Mouse (Mus musculus) heart, embryonic 16.5 days (tissue): ENCODE results near the gene Trim72. TPM values are rescaled to one million over a fixed set of nuclear protein-coding genes. Genes with fewer than 3 reads are reported as not detected.
A peak's percentile ranks its signal among the peaks of the same experiment; 100 is the strongest.
"Not testable (repeated sequence)": the region's sequence is repeated elsewhere in the genome, so short reads cannot be mapped to it uniquely, and the experiment has no call there.

Experiments
- ATAC-seq: fragments of 200-750 bp; cut with Nextera tagmentation; replicated peaks from 2 replicates; pipeline ENCODE4 v1.8.0; 2017; ENCODE audit warnings: moderate number of reproducible peaks; ENCODE audit not compliant: insufficient read depth, low FRiP score; ENCODE audit errors: extremely low read depth
- H3K27ac ChIP-seq: fragments of 300-500 bp; sonication (generic); 2 replicates; pipeline ENCODE4 v1.5.1; 2014; ENCODE audit warnings: mild to moderate bottlenecking, low read length, control low read depth, moderate library complexity
- H3K27me3 ChIP-seq: fragments of 300-500 bp; sonication (generic); 2 replicates; pipeline ENCODE4 v1.6.1; 2014; ENCODE audit warnings: low read length, mixed read lengths; ENCODE audit not compliant: control insufficient read depth, insufficient read depth
- H3K36me3 ChIP-seq: fragments of 300-500 bp; sonication (generic); 2 replicates; pipeline ENCODE4 v1.6.1; 2014; ENCODE audit not compliant: control insufficient read depth, insufficient read depth
- H3K4me1 ChIP-seq: fragments of 300-500 bp; sonication (generic); 2 replicates; pipeline ENCODE4 v1.6.1; 2014; ENCODE audit warnings: low read length, mixed read lengths; ENCODE audit not compliant: control insufficient read depth, insufficient read depth
- H3K4me2 ChIP-seq: fragments of 300-500 bp; sonication (generic); 2 replicates; pipeline ENCODE4 v1.6.1; 2014; ENCODE audit warnings: low read depth, mild to moderate bottlenecking, control low read depth, low read length
- H3K4me3 ChIP-seq: fragments of 300-500 bp; sonication (generic); 2 replicates; pipeline ENCODE4 v1.5.1; 2014; ENCODE audit warnings: mild to moderate bottlenecking, control low read depth, low read length
- H3K9ac ChIP-seq: fragments of 300-500 bp; sonication (generic); 2 replicates; pipeline ENCODE4 v1.6.1; 2014; ENCODE audit warnings: low read length, control low read depth
- H3K9me3 ChIP-seq: fragments of 300-500 bp; sonication (generic); replicated peaks from 2 replicates; pipeline ENCODE4 v1.6.1; 2016; ENCODE audit warnings: low read length; ENCODE audit not compliant: control insufficient read depth
- WGBS: fragments of 180-500 bp; shearing (Covaris S2); extraction: QIAGEN DNeasy Blood & Tissue Kit; methylation state at CpG from one replicate; pipeline ENCODE4 v1.1.7; 2014; 5-methylcytosine and 5-hydroxymethylcytosine counted together
- polyA plus RNA-seq: library from polyadenylated mRNA; unstranded; fragments of >200 nt; fragmentation: Nextera tagmentation; extraction: Ambion mirVana; gene quantifications from 2 replicates; pipeline ENCODE4 v1.2.1, GENCODE M21; 2015

Trim72 gene
- polyA plus RNA-seq, 1 experiment from 2014 or later: 0.84 TPM

GRCm38 (mm10) chr7:128042161-128042820, 38.5 kb downstream of the Trim72 start:
- not testable (repeated sequence) for H3K4me3 ChIP-seq, H3K9ac ChIP-seq, H3K4me2 ChIP-seq, H3K9me3 ChIP-seq, H3K4me1 ChIP-seq, H3K27ac ChIP-seq, H3K36me3 ChIP-seq, ATAC-seq, H3K27me3 ChIP-seq
- WGBS: 62% methylated on average over 15 of the region's 15 CpGs

GRCm38 (mm10) chr7:128044142-128044785, 40.5 kb downstream of the Trim72 start:
- Histone ChIP-seq H3K27ac (no peak overlapping the region), H3K9ac (no peak overlapping the region), H3K36me3 (no peaks in the 10 kb centered on the region), H3K4me1 (peaks cover 2% of the 10 kb centered on the region; the same call in 1 of the 2 replicates), H3K27me3 (no peaks in the 10 kb centered on the region), H3K4me3 (no peak overlapping the region), H3K9me3 (no peaks in the 10 kb centered on the region), H3K4me2 (no peak overlapping the region)
- no peak for ATAC-seq
- WGBS: 62% methylated on average over 4 of the region's 4 CpGs

GRCm38 (mm10) chr7:128045640-128046039, 41.9 kb downstream of the Trim72 start:
- no peak overlapping the region for H3K9ac ChIP-seq
- H3K4me2 ChIP-seq: no peak overlapping the region
- no peaks in the 10 kb centered on the region for H3K27me3 ChIP-seq
- no peaks in the 10 kb centered on the region for H3K36me3 ChIP-seq
- no peak for ATAC-seq
- no peak overlapping the region for H3K4me3 ChIP-seq
- H3K4me1 ChIP-seq: peaks cover 2% of the 10 kb centered on the region; the same call in 1 of the 2 replicates
- no peaks in the 10 kb centered on the region for H3K9me3 ChIP-seq
- 25% methylated on average over 2 of the region's 2 CpGs for WGBS
- no peak overlapping the region for H3K27ac ChIP-seq

- 81% methylated on average over 4 of the region's 4 CpGs for WGBS
- no peak overlapping the region for H3K4me3 ChIP-seq
- H3K36me3 ChIP-seq: no peaks in the 10 kb centered on the region
- no peaks in the 10 kb centered on the region for H3K27me3 ChIP-seq
- ATAC-seq: no peak
- H3K4me2 ChIP-seq: no peak overlapping the region
- H3K4me1 ChIP-seq: peaks cover 2% of the 10 kb centered on the region; the same call in 1 of the 2 replicates
- H3K27ac ChIP-seq: no peak overlapping the region
- no peak overlapping the region for H3K9ac ChIP-seq
- no peaks in the 10 kb centered on the region for H3K9me3 ChIP-seq
Observed at GRCm38 (mm10) chr7:128048819-128049218, 45.1 kb downstream of the Trim72 start.

GRCm38 (mm10) chr7:128049254-128049653, 45.5 kb downstream of the Trim72 start:
- Histone ChIP-seq H3K4me3 (no peak overlapping the region), H3K27ac (no peak overlapping the region), H3K4me1 (peaks cover 2% of the 10 kb centered on the region; the same call in 1 of the 2 replicates), H3K9me3 (no peaks in the 10 kb centered on the region), H3K27me3 (no peaks in the 10 kb centered on the region), H3K36me3 (no peaks in the 10 kb centered on the region), H3K4me2 (no peak overlapping the region), H3K9ac (no peak overlapping the region)
- WGBS: 60% methylated on average over 2 of the region's 2 CpGs
- ATAC-seq: no peak

GRCm38 (mm10) chr7:128050739-128051138, 47.0 kb downstream of the Trim72 start:
- no peak overlapping the region for H3K4me2 ChIP-seq
- H3K27me3 ChIP-seq: no peaks in the 10 kb centered on the region
- no peak overlapping the region for H3K9ac ChIP-seq
- H3K36me3 ChIP-seq: no peaks in the 10 kb centered on the region
- peak; percentile 37 for ATAC-seq
- H3K4me3 ChIP-seq: no peak overlapping the region
- 52% methylated on average over 4 of the region's 4 CpGs for WGBS
- no peak overlapping the region for H3K27ac ChIP-seq
- H3K4me1 ChIP-seq: 0 out of 2 replicates have a peak, but pooled peaks cover under 1% of the 10 kb centered on the region
- H3K9me3 ChIP-seq: no peaks in the 10 kb centered on the region

- H3K9ac ChIP-seq: no peak overlapping the region
Observed at GRCm38 (mm10) chr7:128053061-128053460, 49.3 kb downstream of the Trim72 start.

GRCm38 (mm10) chr7:128056917-128057444, 53.2 kb downstream of the Trim72 start:
- Histone ChIP-seq H3K4me2 (no peak overlapping the region), H3K36me3 (no peaks in the 10 kb centered on the region), H3K27me3 (no peaks in the 10 kb centered on the region), H3K9ac (no peak overlapping the region), H3K9me3 (no peaks in the 10 kb centered on the region), H3K4me3 (no peak overlapping the region), H3K4me1 (no peaks in the 10 kb centered on the region), H3K27ac (no peak overlapping the region)
- ATAC-seq: no peak
- WGBS: 52% methylated on average over 3 of the region's 3 CpGs

More at GRCm38 (mm10) chr7:128053061-128053460, 49.3 kb downstream of the Trim72 start:
- Histone ChIP-seq H3K36me3 (no peaks in the 10 kb centered on the region), H3K4me3 (no peak overlapping the region), H3K27ac (no peak overlapping the region), H3K4me1 (no peaks in the 10 kb centered on the region), H3K4me2 (no peak overlapping the region), H3K27me3 (no peaks in the 10 kb centered on the region), H3K9me3 (no peaks in the 10 kb centered on the region)
- WGBS: 65% methylated on average over 5 of the region's 5 CpGs
- no peak for ATAC-seq

- no peaks in the 10 kb centered on the region for H3K36me3 ChIP-seq
- H3K9me3 ChIP-seq: no peaks in the 10 kb centered on the region
- H3K4me3 ChIP-seq: no peak overlapping the region
- H3K9ac ChIP-seq: no peak overlapping the region
- H3K27me3 ChIP-seq: no peaks in the 10 kb centered on the region
- ATAC-seq: no peak
- H3K27ac ChIP-seq: no peak overlapping the region
- H3K4me1 ChIP-seq: no peaks in the 10 kb centered on the region
- 72% methylated on average over 8 of the region's 8 CpGs for WGBS
- no peak overlapping the region for H3K4me2 ChIP-seq
Observed at GRCm38 (mm10) chr7:128057860-128058259, 54.1 kb downstream of the Trim72 start.
